Mouse (Mus musculus) spleen, adult 12 weeks (tissue): Measurements from ENCODE around the gene Zfp992.
"Not testable (repeated sequence)": the region's sequence is repeated elsewhere in the genome, so short reads cannot be mapped to it uniquely, and the experiment has no call there.

Source experiments
- DNase-seq: peaks from one replicate; pipeline ENCODE4 v3.0.0; 2022; ENCODE audit warnings: low spot score

Zfp992 gene

GRCm38 (mm10) chr4:146474716-146475676 is 26.2 kb downstream of the Zfp992 start:
- DNase-seq: not testable (repeated sequence)

- not testable (repeated sequence) for DNase-seq
Observed at GRCm38 (mm10) chr4:146476260-146476659, 27.4 kb downstream of the Zfp992 start.

GRCm38 (mm10) chr4:146476959-146477358 is 28.1 kb downstream of the Zfp992 start:
- DNase-seq: not testable (repeated sequence)

GRCm38 (mm10) chr4:146480376-146481096 is 31.7 kb downstream of the Zfp992 start:
- DNase-seq: not testable (repeated sequence)

- not testable (repeated sequence) for DNase-seq
Observed at GRCm38 (mm10) chr4:146482546-146482945, 33.7 kb downstream of the Zfp992 start.

GRCm38 (mm10) chr4:146483571-146484280 is 34.9 kb downstream of the Zfp992 start:
- DNase-seq: not testable (repeated sequence)

- DNase-seq: not testable (repeated sequence)
Observed at GRCm38 (mm10) chr4:146484676-146485075, 35.9 kb downstream of the Zfp992 start.

GRCm38 (mm10) chr4:146485183-146485939 is 36.5 kb downstream of the Zfp992 start:
- not testable (repeated sequence) for DNase-seq

- DNase-seq: not testable (repeated sequence)
Observed at GRCm38 (mm10) chr4:146486753-146487152, 37.9 kb downstream of the Zfp992 start.

- DNase-seq: not testable (repeated sequence)
Observed at GRCm38 (mm10) chr4:146489196-146489595, 40.4 kb downstream of the Zfp992 start.

GRCm38 (mm10) chr4:146491993-146492392 is 43.2 kb downstream of the Zfp992 start:
- not testable (repeated sequence) for DNase-seq

GRCm38 (mm10) chr4:146492439-146492838 is 43.6 kb downstream of the Zfp992 start:
- DNase-seq: no peak

- DNase-seq: no peak
Observed at GRCm38 (mm10) chr4:146492851-146493250, 44.0 kb downstream of the Zfp992 start.

- not testable (repeated sequence) for DNase-seq
Observed at GRCm38 (mm10) chr4:146493319-146493907, 44.6 kb downstream of the Zfp992 start.

GRCm38 (mm10) chr4:146494980-146495379 is 46.2 kb downstream of the Zfp992 start:
- no peak for DNase-seq

- DNase-seq: not testable (repeated sequence)
Observed at GRCm38 (mm10) chr4:146497695-146498275, 49.0 kb downstream of the Zfp992 start.

GRCm38 (mm10) chr4:146501727-146502126 is 52.9 kb downstream of the Zfp992 start, which contains the start of gene Zfp981:
Zfp981 (plus strand) TSS chr4:146502027.
- DNase-seq: not testable (repeated sequence)

GRCm38 (mm10) chr4:146509029-146509428 is 60.2 kb downstream of the Zfp992 start:
- DNase-seq: not testable (repeated sequence)

GRCm38 (mm10) chr4:146511871-146512270 is 63.0 kb downstream of the Zfp992 start:
- DNase-seq: not testable (repeated sequence)

- DNase-seq: no peak
Observed at GRCm38 (mm10) chr4:146516474-146516873, 67.7 kb downstream of the Zfp992 start.
